Mouse (Mus musculus): ENCODE measurements around the gene Acvr1.

- TF ChIP-seq EP300 (IDR thresholded peaks at IDR 0.05; ENCODE audit: insufficient read depth, low read depth, low read length), result no peak
- no peak for TF ChIP-seq CTCF (IDR thresholded peaks at IDR 0.05; ENCODE audit: low read depth, low read length)
- TF ChIP-seq POLR2A (IDR thresholded peaks at IDR 0.05; ENCODE audit: insufficient read depth, low read length), result no peak
Observed at GRCm38 (mm10) chr2:58485683-58486082, 81.3 kb downstream of the Acvr1 start.
